Mouse (Mus musculus): ENCODE results near the gene Mfsd2a. TPM values are rescaled to one million over a fixed set of nuclear protein-coding genes. Genes with fewer than 3 reads are reported as not detected.

Gene Mfsd2a
- total and polyA plus RNA-seq, 2 experiments from 2014 or later: 0.20 TPM; not detected in 1

GRCm38 (mm10) chr4:122998537-122999262 lies 37.7 kb upstream of the Mfsd2a start:
- no peak overlapping the region for H3K27ac ChIP-seq (ENCODE audit: low read depth)
- H3K4me1 ChIP-seq (ENCODE audit: control insufficient read depth, insufficient read depth): no peaks in the 10 kb centered on the region; the same call in 1 of the 2 replicates
- H3K4me3 ChIP-seq (ENCODE audit: low read depth, low read length): no peak overlapping the region
- H3K9me3 ChIP-seq (replicated peaks; ENCODE audit: control insufficient read depth, low read length): no peaks in the 10 kb centered on the region
- no peak for ATAC-seq (ENCODE audit: insufficient read depth, low read depth)
- DNase-seq (ENCODE audit: low spot score): no peak
- peaks cover 78% of the 10 kb centered on the region for H3K27me3 ChIP-seq (ENCODE audit: control insufficient read depth, insufficient read depth, low read length)
- 28% methylated on average over 12 of the region's 12 CpGs for whole genome bisulfite sequencing
- no peaks in the 10 kb centered on the region for H3K36me3 ChIP-seq (replicated peaks; ENCODE audit: control insufficient read depth, insufficient read depth, low read length)
- H3K9ac ChIP-seq (replicated peaks; ENCODE audit: low read depth, low read length): no peak overlapping the region
- no peak overlapping the region for H3K4me2 ChIP-seq (ENCODE audit: low read depth, low read length)
- no peak for TF ChIP-seq CTCF (IDR thresholded peaks at IDR 0.05; ENCODE audit: low read depth)
- no peak for TF ChIP-seq EP300 (IDR thresholded peaks at IDR 0.05; ENCODE audit: low read depth)

DNA sequence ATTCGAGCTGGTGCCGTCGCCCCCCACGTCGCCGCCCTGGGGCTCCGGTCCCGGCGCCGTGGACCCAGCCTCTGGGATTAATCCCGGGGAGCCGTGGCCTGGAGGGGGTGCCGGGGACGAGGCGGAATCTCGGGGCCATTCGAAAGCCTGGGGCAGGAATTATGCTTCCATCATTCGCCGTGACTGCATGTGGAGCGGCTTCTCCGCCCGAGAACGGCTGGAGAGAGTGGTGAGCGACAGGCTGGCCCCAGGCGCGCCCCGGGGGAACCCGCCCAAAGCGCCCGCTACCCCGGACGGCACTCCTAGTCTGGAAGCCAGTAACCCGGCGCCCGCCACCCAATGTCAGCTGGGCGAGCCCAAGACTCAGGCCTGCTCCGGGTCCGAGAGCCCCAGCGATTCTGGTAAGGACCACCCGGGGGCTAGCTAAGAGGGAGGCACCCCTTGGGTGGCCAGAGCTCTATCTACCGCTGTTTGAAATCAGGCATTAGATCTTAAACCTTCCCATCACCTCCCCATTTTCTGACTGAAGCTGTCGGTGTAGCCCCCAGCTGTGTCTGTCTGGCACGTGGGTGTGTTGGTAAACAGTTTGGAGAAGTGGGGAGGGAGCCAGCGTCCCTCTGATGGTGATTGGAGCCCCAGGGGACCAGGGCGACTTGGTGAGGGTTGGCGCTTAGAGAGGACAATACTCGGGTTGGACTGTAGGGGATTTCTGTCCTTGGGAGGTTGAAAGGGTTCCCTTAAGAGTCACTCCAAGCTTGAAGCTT lies 35.8 kb upstream of the Mfsd2a start:
- DNase-seq (ENCODE audit: low spot score): no peak
- Histone ChIP-seq H3K4me1 (ENCODE audit: control insufficient read depth, insufficient read depth) (no peaks in the 10 kb centered on the region; the same call in 1 of the 2 replicates), H3K27me3 (ENCODE audit: control insufficient read depth, insufficient read depth, low read length) (peaks cover 73% of the 10 kb centered on the region), H3K27ac (ENCODE audit: low read depth) (no peak overlapping the region), H3K4me3 (ENCODE audit: low read depth, low read length) (peak overlapping the region; percentile 63), H3K4me2 (ENCODE audit: low read depth, low read length) (peak overlapping the region; percentile 100), H3K9me3 (replicated peaks; ENCODE audit: control insufficient read depth, low read length) (no peaks in the 10 kb centered on the region), H3K36me3 (replicated peaks; ENCODE audit: control insufficient read depth, insufficient read depth, low read length) (no peaks in the 10 kb centered on the region), H3K9ac (replicated peaks; ENCODE audit: low read depth, low read length) (peak overlapping the region; percentile 55)
- ATAC-seq (ENCODE audit: insufficient read depth, low read depth): no peak; the same call in 1 of the 2 replicates
- under 1% methylated on average over 45 of the region's 47 CpGs for WGBS
- TF ChIP-seq EP300 (IDR thresholded peaks at IDR 0.05; ENCODE audit: low read depth) (no peak), CTCF (IDR thresholded peaks at IDR 0.05; ENCODE audit: low read depth) (no peak)

- DNase-seq (ENCODE audit: low spot score) (no peak), ATAC-seq (ENCODE audit: insufficient read depth, low read depth) (peak; percentile 5; the same call in 1 of the 2 replicates)
- no peaks in the 10 kb centered on the region; the same call in 1 of the 2 replicates for H3K4me1 ChIP-seq (ENCODE audit: control insufficient read depth, insufficient read depth)
- peaks cover 67% of the 10 kb centered on the region for H3K27me3 ChIP-seq (ENCODE audit: control insufficient read depth, insufficient read depth, low read length)
- H3K36me3 ChIP-seq (replicated peaks; ENCODE audit: control insufficient read depth, insufficient read depth, low read length): no peaks in the 10 kb centered on the region
- H3K27ac ChIP-seq (ENCODE audit: low read depth): no peak overlapping the region
- TF ChIP-seq CTCF (IDR thresholded peaks at IDR 0.05; ENCODE audit: low read depth) (no peak), EP300 (IDR thresholded peaks at IDR 0.05; ENCODE audit: low read depth) (no peak)
- H3K9ac ChIP-seq (replicated peaks; ENCODE audit: low read depth, low read length): peak overlapping the region; percentile 55
- WGBS: 1% methylated on average over 26 of the region's 32 CpGs
- H3K4me2 ChIP-seq (ENCODE audit: low read depth, low read length): peak overlapping the region; percentile 100
- peak overlapping the region; percentile 63 for H3K4me3 ChIP-seq (ENCODE audit: low read depth, low read length)
- H3K9me3 ChIP-seq (replicated peaks; ENCODE audit: control insufficient read depth, low read length): peaks cover 1% of the 10 kb centered on the region; the same call in 1 of the 2 replicates
Observed at GRCm38 (mm10) chr4:122996221-122996617, 35.2 kb upstream of the Mfsd2a start.

- no peak for DNase-seq (ENCODE audit: low spot score)
- Histone ChIP-seq H3K27ac (ENCODE audit: low read depth) (no peak within 1 kb of the TSS), H3K4me1 (ENCODE audit: control insufficient read depth, insufficient read depth) (no peaks in the 10 kb centered on the region; the same call in 1 of the 2 replicates), H3K27me3 (ENCODE audit: control insufficient read depth, insufficient read depth, low read length) (peaks cover 61% of the 10 kb centered on the region), H3K36me3 (replicated peaks; ENCODE audit: control insufficient read depth, insufficient read depth, low read length) (no peaks in the 10 kb centered on the region), H3K9ac (replicated peaks; ENCODE audit: low read depth, low read length) (peak within 1 kb of the TSS; percentile 55), H3K4me3 (ENCODE audit: low read depth, low read length) (peak within 1 kb of the TSS; percentile 63), H3K9me3 (replicated peaks; ENCODE audit: control insufficient read depth, low read length) (peaks cover 7% of the 10 kb centered on the region; the same call in 1 of the 2 replicates), H3K4me2 (ENCODE audit: low read depth, low read length) (peak within 1 kb of the TSS; percentile 100)
- ATAC-seq (ENCODE audit: insufficient read depth, low read depth): peak; percentile 69
- peak; percentile 71 for TF ChIP-seq CTCF (IDR thresholded peaks at IDR 0.05; ENCODE audit: low read depth)
- no peak for TF ChIP-seq EP300 (IDR thresholded peaks at IDR 0.05; ENCODE audit: low read depth)
- under 1% methylated on average over 61 of the region's 69 CpGs for WGBS
Observed at GRCm38 (mm10) chr4:122995404-122996220, 34.6 kb upstream of the Mfsd2a start, which contains the start of gene Mycl. Gene Mycl (plus strand): TSS chr4:122995652.

GRCm38 (mm10) chr4:122992276-122992675 lies 31.3 kb upstream of the Mfsd2a start:
- ATAC-seq (ENCODE audit: insufficient read depth, low read depth): no peak
- WGBS: 63% methylated on average over 3 of the region's 3 CpGs
- no peak overlapping the region for H3K4me3 ChIP-seq (ENCODE audit: low read depth, low read length)
- TF ChIP-seq EP300 (IDR thresholded peaks at IDR 0.05; ENCODE audit: low read depth): no peak
- no peak for TF ChIP-seq CTCF (IDR thresholded peaks at IDR 0.05; ENCODE audit: low read depth)
- no peak for DNase-seq (ENCODE audit: low spot score)
- no peak overlapping the region for H3K27ac ChIP-seq (ENCODE audit: low read depth)
- peaks cover 28% of the 10 kb centered on the region for H3K27me3 ChIP-seq (ENCODE audit: control insufficient read depth, insufficient read depth, low read length)
- H3K9ac ChIP-seq (replicated peaks; ENCODE audit: low read depth, low read length): no peak overlapping the region
- no peaks in the 10 kb centered on the region for H3K36me3 ChIP-seq (replicated peaks; ENCODE audit: control insufficient read depth, insufficient read depth, low read length)
- peaks cover 7% of the 10 kb centered on the region; the same call in 1 of the 2 replicates for H3K9me3 ChIP-seq (replicated peaks; ENCODE audit: control insufficient read depth, low read length)
- no peaks in the 10 kb centered on the region; the same call in 1 of the 2 replicates for H3K4me1 ChIP-seq (ENCODE audit: control insufficient read depth, insufficient read depth)
- no peak overlapping the region for H3K4me2 ChIP-seq (ENCODE audit: low read depth, low read length)

Measured in heart, postnatal 0 days (tissue).